Mouse (Mus musculus): ENCODE data around the gene Dnmbp. TPM values are rescaled to one million over a fixed set of nuclear protein-coding genes. Genes with fewer than 3 reads are reported as not detected.
A peak's percentile ranks its signal among the peaks of the same experiment; 100 is the strongest.

Gene Dnmbp
- polyA plus RNA-seq, 1 experiment from 2014 or later, result 11.9 TPM

DNA sequence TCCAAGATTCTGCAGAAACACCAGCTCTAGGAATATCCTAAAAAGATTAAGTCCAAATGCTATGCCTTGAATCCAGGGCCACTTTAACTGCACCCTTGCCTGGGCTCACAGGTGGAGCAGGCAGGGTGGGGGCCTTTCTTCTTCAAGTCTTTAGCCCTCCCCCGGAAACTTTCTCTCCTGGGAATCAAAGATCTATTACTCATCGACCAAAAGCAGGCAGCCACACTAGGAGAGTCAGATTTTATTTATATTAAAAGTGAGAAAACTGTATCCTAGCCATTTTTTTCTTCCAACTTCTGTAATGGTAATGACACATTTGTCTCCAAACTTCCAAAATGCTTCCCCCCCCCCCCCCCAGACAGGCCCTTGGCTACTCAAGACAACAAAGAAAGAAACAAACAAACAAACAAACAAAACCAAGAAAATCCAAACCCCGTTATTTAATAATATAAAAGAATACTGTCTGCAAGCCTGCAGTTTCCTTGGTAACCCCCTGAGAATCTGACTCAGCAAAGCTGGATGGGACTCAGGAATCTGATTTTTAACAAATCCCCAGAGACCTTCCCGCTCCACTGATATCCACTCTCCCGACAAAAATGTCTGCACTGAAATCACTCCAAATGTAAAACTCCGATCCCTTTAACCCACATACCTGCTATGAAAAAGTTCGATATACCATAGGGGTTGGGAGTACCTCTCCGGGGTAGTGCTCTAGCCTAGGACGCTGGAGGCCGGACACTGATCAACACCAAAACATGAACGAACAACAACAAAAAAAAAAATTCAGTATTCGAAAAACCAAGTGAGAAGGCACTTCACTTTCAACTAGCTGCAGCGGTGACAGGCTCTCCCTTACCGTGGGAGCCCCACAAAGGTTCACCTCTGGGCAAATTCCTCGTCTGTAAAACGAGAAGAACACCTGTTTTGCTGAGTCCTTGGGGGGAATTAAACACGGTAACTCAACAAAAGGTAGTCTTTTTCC, 61.6 kb downstream of the Dnmbp start:
- Histone ChIP-seq H3K9ac (peak overlapping the region; percentile 75), H3K36me3 (peaks cover 12% of the 10 kb centered on the region), H3K4me3 (peak overlapping the region; percentile 62), H3K27ac (ENCODE audit: poor library complexity, severe bottlenecking) (0 out of 2 replicates have a peak overlapping the region, but pooled peaks have one; percentile 81), H3K4me2 (peak overlapping the region; percentile 87), H3K9me3 (replicated peaks) (no peaks in the 10 kb centered on the region), H3K27me3 (replicated peaks) (no peaks in the 10 kb centered on the region), H3K4me1 (replicated peaks) (peaks cover 37% of the 10 kb centered on the region)
- 14% methylated on average over 17 of the region's 17 CpGs for WGBS
- ATAC-seq (ENCODE audit: insufficient number of reproducible peaks, low FRiP score), result no peak

GRCm38 (mm10) chr19:43877364-43877763, 62.6 kb downstream of the Dnmbp start:
- ATAC-seq (ENCODE audit: insufficient number of reproducible peaks, low FRiP score), result no peak
- H3K4me1 ChIP-seq (replicated peaks), result peaks cover 30% of the 10 kb centered on the region
- H3K4me2 ChIP-seq, result no peak overlapping the region
- no peak overlapping the region for H3K9ac ChIP-seq
- no peak overlapping the region for H3K4me3 ChIP-seq
- H3K36me3 ChIP-seq, result peaks cover 22% of the 10 kb centered on the region
- no peak overlapping the region for H3K27ac ChIP-seq (ENCODE audit: poor library complexity, severe bottlenecking)
- 85% methylated on average over 8 of the region's 8 CpGs for WGBS
- H3K9me3 ChIP-seq (replicated peaks), result no peaks in the 10 kb centered on the region
- H3K27me3 ChIP-seq (replicated peaks), result no peaks in the 10 kb centered on the region

- Histone ChIP-seq H3K4me3 (no peak overlapping the region), H3K27me3 (replicated peaks) (no peaks in the 10 kb centered on the region), H3K36me3 (peaks cover 36% of the 10 kb centered on the region), H3K9ac (no peak overlapping the region), H3K9me3 (replicated peaks) (no peaks in the 10 kb centered on the region), H3K27ac (ENCODE audit: poor library complexity, severe bottlenecking) (no peak overlapping the region), H3K4me1 (replicated peaks) (peaks cover 30% of the 10 kb centered on the region), H3K4me2 (no peak overlapping the region)
- whole genome bisulfite sequencing, result 59% methylated on average over 2 of the region's 2 CpGs
- no peak for ATAC-seq (ENCODE audit: insufficient number of reproducible peaks, low FRiP score)
Measured at GRCm38 (mm10) chr19:43875996-43876395, 64.0 kb downstream of the Dnmbp start.

DNA sequence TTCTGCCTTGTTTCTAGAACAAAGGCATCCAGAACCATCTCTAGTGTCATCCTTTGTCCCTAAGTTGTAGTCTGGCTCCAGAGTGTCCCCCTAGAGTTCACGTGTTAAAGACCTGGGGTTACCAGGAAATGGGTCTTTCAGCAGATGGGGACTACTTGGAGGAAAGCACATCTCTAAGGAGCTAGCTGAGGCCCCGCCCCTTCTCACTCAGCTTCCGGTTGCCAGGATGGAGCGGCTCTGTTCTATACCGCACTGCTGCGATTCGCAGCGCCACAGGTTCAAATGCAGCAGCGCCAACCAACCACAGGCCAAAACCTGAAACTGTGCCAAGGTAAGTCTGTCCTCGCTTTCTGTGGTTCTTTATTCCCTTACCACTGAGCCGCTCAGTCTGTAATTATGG, 65.6 kb downstream of the Dnmbp start:
- H3K27ac ChIP-seq (ENCODE audit: poor library complexity, severe bottlenecking), result no peak overlapping the region
- no peaks in the 10 kb centered on the region for H3K9me3 ChIP-seq (replicated peaks)
- no peak overlapping the region for H3K9ac ChIP-seq
- WGBS, result 89% methylated on average over 11 of the region's 11 CpGs
- no peak overlapping the region for H3K4me3 ChIP-seq
- H3K27me3 ChIP-seq (replicated peaks), result no peaks in the 10 kb centered on the region
- H3K4me2 ChIP-seq, result no peak overlapping the region
- no peak for ATAC-seq (ENCODE audit: insufficient number of reproducible peaks, low FRiP score)
- H3K36me3 ChIP-seq, result peaks cover 53% of the 10 kb centered on the region
- peaks cover 24% of the 10 kb centered on the region for H3K4me1 ChIP-seq (replicated peaks)

DNA sequence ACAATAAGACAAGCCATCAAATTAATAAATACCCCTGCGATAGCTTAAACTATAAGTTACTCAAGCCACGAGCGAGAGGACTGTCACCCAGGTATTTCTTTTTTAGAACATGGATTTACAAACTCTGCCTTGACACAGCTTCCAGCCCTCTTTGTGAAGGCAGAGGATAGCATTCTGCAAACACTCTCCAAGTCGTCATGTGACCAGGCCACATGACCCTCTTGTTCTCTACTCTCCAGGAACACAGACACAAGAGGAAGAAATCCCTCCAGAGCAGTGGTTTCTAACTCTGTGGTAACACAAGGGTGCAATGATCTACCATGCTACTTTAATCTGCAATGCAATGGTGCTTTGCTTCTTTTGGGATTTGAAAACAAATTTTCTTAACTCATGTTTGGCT, 69.6 kb downstream of the Dnmbp start:
- no peak overlapping the region for H3K27ac ChIP-seq (ENCODE audit: poor library complexity, severe bottlenecking)
- no peak overlapping the region for H3K4me3 ChIP-seq
- H3K9me3 ChIP-seq (replicated peaks), result no peaks in the 10 kb centered on the region
- WGBS, result 86% methylated on average over 4 of the region's 4 CpGs
- no peak for ATAC-seq (ENCODE audit: insufficient number of reproducible peaks, low FRiP score)
- no peaks in the 10 kb centered on the region for H3K4me1 ChIP-seq (replicated peaks)
- no peak overlapping the region for H3K4me2 ChIP-seq
- no peaks in the 10 kb centered on the region for H3K27me3 ChIP-seq (replicated peaks)
- no peak overlapping the region for H3K9ac ChIP-seq
- peaks cover 88% of the 10 kb centered on the region for H3K36me3 ChIP-seq

DNA sequence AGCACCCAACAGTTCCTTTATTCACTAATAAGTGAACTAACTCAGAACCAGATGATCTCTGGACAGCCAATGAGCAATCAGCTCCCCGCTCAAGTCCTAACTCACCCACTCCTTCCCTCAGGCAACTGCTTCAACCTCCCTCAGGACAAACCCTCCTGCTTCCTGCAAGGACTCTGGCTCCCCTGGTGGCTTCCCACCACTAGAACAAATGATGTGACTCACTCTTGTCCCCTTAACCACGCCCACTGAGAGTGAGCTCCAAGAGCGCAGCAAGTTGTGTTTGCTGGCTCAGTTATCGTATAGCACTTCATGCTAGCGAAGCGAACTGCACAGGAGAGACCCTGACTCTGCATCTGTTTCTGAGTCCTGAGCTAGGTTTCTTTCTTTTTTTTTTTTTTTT, 82.6 kb downstream of the Dnmbp start:
- H3K4me1 ChIP-seq (replicated peaks), result no peaks in the 10 kb centered on the region
- no peak overlapping the region for H3K4me3 ChIP-seq
- WGBS, result 61% methylated on average over 6 of the region's 6 CpGs
- no peak overlapping the region for H3K4me2 ChIP-seq
- H3K27me3 ChIP-seq (replicated peaks), result no peaks in the 10 kb centered on the region
- no peak overlapping the region for H3K9ac ChIP-seq
- peaks cover 9% of the 10 kb centered on the region; the same call in 1 of the 2 replicates for H3K9me3 ChIP-seq (replicated peaks)
- ATAC-seq (ENCODE audit: insufficient number of reproducible peaks, low FRiP score), result no peak
- H3K36me3 ChIP-seq, result peaks cover 76% of the 10 kb centered on the region
- no peak overlapping the region for H3K27ac ChIP-seq (ENCODE audit: poor library complexity, severe bottlenecking)

- H3K27ac ChIP-seq (ENCODE audit: poor library complexity, severe bottlenecking), result no peak overlapping the region
- no peak overlapping the region for H3K9ac ChIP-seq
- WGBS, result 73% methylated on average over 7 of the region's 7 CpGs
- no peaks in the 10 kb centered on the region for H3K4me1 ChIP-seq (replicated peaks)
- no peaks in the 10 kb centered on the region for H3K9me3 ChIP-seq (replicated peaks)
- peaks cover 84% of the 10 kb centered on the region for H3K36me3 ChIP-seq
- no peak overlapping the region for H3K4me2 ChIP-seq
- H3K27me3 ChIP-seq (replicated peaks), result no peaks in the 10 kb centered on the region
- no peak overlapping the region for H3K4me3 ChIP-seq
- ATAC-seq (ENCODE audit: insufficient number of reproducible peaks, low FRiP score), result no peak
Measured at GRCm38 (mm10) chr19:43852837-43853545, 87.0 kb downstream of the Dnmbp start.

GRCm38 (mm10) chr19:43851996-43852630, 87.9 kb downstream of the Dnmbp start:
- H3K4me1 ChIP-seq (replicated peaks), result no peaks in the 10 kb centered on the region
- H3K9me3 ChIP-seq (replicated peaks), result no peaks in the 10 kb centered on the region
- no peak overlapping the region for H3K9ac ChIP-seq
- no peak overlapping the region for H3K27ac ChIP-seq (ENCODE audit: poor library complexity, severe bottlenecking)
- 82% methylated on average over 21 of the region's 21 CpGs for WGBS
- no peaks in the 10 kb centered on the region for H3K27me3 ChIP-seq (replicated peaks)
- H3K36me3 ChIP-seq, result peaks cover 91% of the 10 kb centered on the region
- H3K4me2 ChIP-seq, result no peak overlapping the region
- H3K4me3 ChIP-seq, result no peak overlapping the region
- no peak for ATAC-seq (ENCODE audit: insufficient number of reproducible peaks, low FRiP score)

GRCm38 (mm10) chr19:43850026-43850425, 90.0 kb downstream of the Dnmbp start:
- H3K36me3 ChIP-seq, result peaks cover 84% of the 10 kb centered on the region
- no peak overlapping the region for H3K9ac ChIP-seq
- H3K4me2 ChIP-seq, result no peak overlapping the region
- H3K27ac ChIP-seq (ENCODE audit: poor library complexity, severe bottlenecking), result no peak overlapping the region
- no peak for ATAC-seq (ENCODE audit: insufficient number of reproducible peaks, low FRiP score)
- H3K27me3 ChIP-seq (replicated peaks), result no peaks in the 10 kb centered on the region
- no peak overlapping the region for H3K4me3 ChIP-seq
- H3K4me1 ChIP-seq (replicated peaks), result no peaks in the 10 kb centered on the region
- no peaks in the 10 kb centered on the region for H3K9me3 ChIP-seq (replicated peaks)
- WGBS, result 85% methylated on average over 11 of the region's 11 CpGs

GRCm38 (mm10) chr19:43847966-43848365, 92.0 kb downstream of the Dnmbp start:
- Histone ChIP-seq H3K27me3 (replicated peaks) (no peaks in the 10 kb centered on the region), H3K4me2 (no peak overlapping the region), H3K4me3 (no peak overlapping the region), H3K9me3 (replicated peaks) (no peaks in the 10 kb centered on the region), H3K27ac (ENCODE audit: poor library complexity, severe bottlenecking) (no peak overlapping the region), H3K4me1 (replicated peaks) (no peaks in the 10 kb centered on the region), H3K36me3 (peaks cover 72% of the 10 kb centered on the region), H3K9ac (no peak overlapping the region)
- ATAC-seq (ENCODE audit: insufficient number of reproducible peaks, low FRiP score), result no peak
- WGBS, result 87% methylated on average over 15 of the region's 15 CpGs

GRCm38 (mm10) chr19:43847056-43847455, 92.9 kb downstream of the Dnmbp start:
- H3K36me3 ChIP-seq, result peaks cover 67% of the 10 kb centered on the region
- no peak for ATAC-seq (ENCODE audit: insufficient number of reproducible peaks, low FRiP score)

More at GRCm38 (mm10) chr19:43847056-43847455, 92.9 kb downstream of the Dnmbp start:
- 88% methylated on average over 15 of the region's 15 CpGs for WGBS
- Histone ChIP-seq H3K4me1 (replicated peaks) (no peaks in the 10 kb centered on the region), H3K9ac (no peak overlapping the region), H3K9me3 (replicated peaks) (no peaks in the 10 kb centered on the region), H3K4me3 (no peak overlapping the region), H3K4me2 (no peak overlapping the region), H3K27me3 (replicated peaks) (no peaks in the 10 kb centered on the region), H3K27ac (ENCODE audit: poor library complexity, severe bottlenecking) (no peak overlapping the region)

All from heart, embryonic 12.5 days (tissue).